Mouse (Mus musculus) splenic B cell, adult 2 months (primary cell): ENCODE data around the gene Phf3.
"Not testable (repeated sequence)": the region's sequence is repeated elsewhere in the genome, so short reads cannot be mapped to it uniquely, and the experiment has no call there.

Experiments
- DNase-seq: peaks from one replicate; pipeline ENCODE4 v3.0.0-alpha.2; 2011; ENCODE audit warnings: low read depth, low spot score
- H3K27me3 ChIP-seq: 2 replicates; pipeline ENCODE4 v1.6.1; 2012; ENCODE audit warnings: mild to moderate bottlenecking, low read length, moderate library complexity, mixed read lengths; ENCODE audit not compliant: control insufficient read depth, poor library complexity, insufficient read depth, severe bottlenecking
- H3K36me3 ChIP-seq: 2 replicates; pipeline ENCODE4 v1.6.1; 2012; ENCODE audit warnings: mild to moderate bottlenecking, low read length, moderate library complexity, mixed read lengths; ENCODE audit not compliant: control insufficient read depth, poor library complexity, insufficient read depth, severe bottlenecking

Gene Phf3

GRCm38 (mm10) chr1:30873541-30874260 is at the start of gene Phf3:
Phf3 (minus strand) TSS chr1:30873921.
- DNase-seq = peak; percentile 93
- Histone ChIP-seq H3K36me3 (no peaks in the 10 kb centered on the region), H3K27me3 (no peaks in the 10 kb centered on the region)

- no peaks in the 10 kb centered on the region for H3K27me3 ChIP-seq
- no peaks in the 10 kb centered on the region for H3K36me3 ChIP-seq
- no peak for DNase-seq
Observed at GRCm38 (mm10) chr1:30922237-30922636, 48.5 kb upstream of the Phf3 start.

- H3K27me3 ChIP-seq = no peaks in the 10 kb centered on the region
- no peaks in the 10 kb centered on the region for H3K36me3 ChIP-seq
- no peak for DNase-seq
Observed at GRCm38 (mm10) chr1:30921252-30921651, 47.5 kb upstream of the Phf3 start.

GRCm38 (mm10) chr1:30920620-30921177 is 47.0 kb upstream of the Phf3 start:
- Histone ChIP-seq H3K36me3 (no peaks in the 10 kb centered on the region), H3K27me3 (no peaks in the 10 kb centered on the region)
- DNase-seq = peak; percentile 70

- no peak for DNase-seq
- Histone ChIP-seq H3K36me3 (no peaks in the 10 kb centered on the region), H3K27me3 (no peaks in the 10 kb centered on the region)
Observed at GRCm38 (mm10) chr1:30910172-30910571, 36.5 kb upstream of the Phf3 start.

GRCm38 (mm10) chr1:30908797-30909196 is 35.1 kb upstream of the Phf3 start:
- DNase-seq = no peak
- no peaks in the 10 kb centered on the region for H3K27me3 ChIP-seq
- no peaks in the 10 kb centered on the region for H3K36me3 ChIP-seq

- DNase-seq = no peak
- Histone ChIP-seq H3K27me3 (no peaks in the 10 kb centered on the region), H3K36me3 (no peaks in the 10 kb centered on the region)
Observed at GRCm38 (mm10) chr1:30903480-30904218, 29.9 kb upstream of the Phf3 start.

GRCm38 (mm10) chr1:30898691-30899090 is 25.0 kb upstream of the Phf3 start:
- no peak for DNase-seq
- H3K36me3 ChIP-seq = no peaks in the 10 kb centered on the region
- H3K27me3 ChIP-seq = no peaks in the 10 kb centered on the region

GRCm38 (mm10) chr1:30895366-30895765 is 21.6 kb upstream of the Phf3 start:
- not testable (repeated sequence) for H3K36me3 ChIP-seq, H3K27me3 ChIP-seq, DNase-seq

GRCm38 (mm10) chr1:30883806-30884205 is 10.1 kb upstream of the Phf3 start:
- H3K36me3 ChIP-seq, H3K27me3 ChIP-seq, DNase-seq: not testable (repeated sequence)

GRCm38 (mm10) chr1:30875746-30876145 is 2.0 kb upstream of the Phf3 start:
- H3K27me3 ChIP-seq = no peaks in the 10 kb centered on the region
- DNase-seq = no peak
- no peaks in the 10 kb centered on the region for H3K36me3 ChIP-seq

- peak; percentile 24 for DNase-seq
- no peaks in the 10 kb centered on the region for H3K36me3 ChIP-seq
- no peaks in the 10 kb centered on the region for H3K27me3 ChIP-seq
Observed at GRCm38 (mm10) chr1:30874261-30875131, 775 bp upstream of the Phf3 start.

GRCm38 (mm10) chr1:30872836-30873540 is 733 bp downstream of the Phf3 start:
- DNase-seq = peak; percentile 70
- H3K36me3 ChIP-seq = no peaks in the 10 kb centered on the region
- no peaks in the 10 kb centered on the region for H3K27me3 ChIP-seq

GRCm38 (mm10) chr1:30867786-30868185 is 5.9 kb downstream of the Phf3 start:
- Histone ChIP-seq H3K36me3 (no peaks in the 10 kb centered on the region), H3K27me3 (no peaks in the 10 kb centered on the region)
- no peak for DNase-seq
